Mouse (Mus musculus) forebrain, embryonic 10.5 days (tissue): ENCODE results near the gene Cdh6. TPM values are rescaled to one million over a fixed set of nuclear protein-coding genes. Genes with fewer than 3 reads are reported as not detected.

Experiments
- DNase-seq: peaks from one replicate; pipeline ENCODE4 v3.0.0-alpha.2; 2017; ENCODE audit warnings: low spot score; ENCODE audit errors: extremely low spot score
- H3K27ac ChIP-seq: fragments of 300-500 bp; sonication (generic); 2 replicates; pipeline ENCODE4 v1.5.1; 2016; ENCODE audit warnings: mild to moderate bottlenecking
- H3K27me3 ChIP-seq: fragments of 300-500 bp; sonication (generic); 2 replicates; pipeline ENCODE4 v1.6.1; 2016; ENCODE audit warnings: mild to moderate bottlenecking; ENCODE audit not compliant: poor library complexity, severe bottlenecking
- H3K36me3 ChIP-seq: fragments of 300-500 bp; sonication (generic); replicated peaks from 2 replicates; pipeline ENCODE4 v1.6.1; 2016; ENCODE audit warnings: mild to moderate bottlenecking, moderate library complexity
- H3K4me1 ChIP-seq: fragments of 300-500 bp; sonication (generic); 2 replicates; pipeline ENCODE4 v1.6.1; 2016
- H3K4me3 ChIP-seq: fragments of 300-500 bp; sonication (generic); 2 replicates; pipeline ENCODE4 v1.5.1; 2016; ENCODE audit warnings: mild to moderate bottlenecking, moderate library complexity
- H3K9me3 ChIP-seq: fragments of 300-500 bp; sonication (generic); 2 replicates; pipeline ENCODE4 v1.6.1; 2016; ENCODE audit warnings: mild to moderate bottlenecking, moderate library complexity
- whole genome bisulfite sequencing: fragments of 180-500 bp; shearing (Covaris S2); methylation state at CpG from one replicate; pipeline ENCODE4 v1.1.7; 2016; 5-methylcytosine and 5-hydroxymethylcytosine counted together
- polyA plus RNA-seq: library from polyadenylated mRNA; unstranded; fragments of >200 nt; fragmentation: Nextera tagmentation; extraction: Ambion mirVana; gene quantifications from 2 replicates; pipeline ENCODE4 v1.2.1, GENCODE M21; 2016

Gene Cdh6
- polyA plus RNA-seq, 1 experiment from 2014 or later: 13.6 TPM

- 68% methylated on average over 4 of the region's 4 CpGs for WGBS
- Histone ChIP-seq H3K27me3 (peaks cover 8% of the 10 kb centered on the region; the same call in 1 of the 2 replicates), H3K4me1 (peaks cover 13% of the 10 kb centered on the region), H3K9me3 (0 out of 2 replicates have a peak, but pooled peaks cover 5% of the 10 kb centered on the region), H3K27ac (no peak overlapping the region), H3K4me3 (no peak overlapping the region), H3K36me3 (no peaks in the 10 kb centered on the region)
- DNase-seq: no peak
These were observed 164.7 kb downstream of the Cdh6 start for GRCm38 (mm10) chr15:13008803-13009202.

GRCm38 (mm10) chr15:13005934-13006333 lies 167.5 kb downstream of the Cdh6 start:
- peaks cover 8% of the 10 kb centered on the region; the same call in 1 of the 2 replicates for H3K27me3 ChIP-seq
- 82% methylated on average over 13 of the region's 13 CpGs for WGBS
- no peak overlapping the region for H3K27ac ChIP-seq
- no peak overlapping the region for H3K4me3 ChIP-seq
- peaks cover 13% of the 10 kb centered on the region for H3K4me1 ChIP-seq
- DNase-seq: no peak
- H3K9me3 ChIP-seq: 0 out of 2 replicates have a peak, but pooled peaks cover 5% of the 10 kb centered on the region
- no peaks in the 10 kb centered on the region for H3K36me3 ChIP-seq

GRCm38 (mm10) chr15:13001549-13001948 lies 171.9 kb downstream of the Cdh6 start:
- no peak for DNase-seq
- Histone ChIP-seq H3K9me3 (0 out of 2 replicates have a peak, but pooled peaks cover under 1% of the 10 kb centered on the region), H3K36me3 (no peaks in the 10 kb centered on the region), H3K4me3 (no peak overlapping the region), H3K27ac (no peak overlapping the region), H3K27me3 (no peaks in the 10 kb centered on the region; the same call in 1 of the 2 replicates), H3K4me1 (no peaks in the 10 kb centered on the region)
- WGBS: 84% methylated on average over 7 of the region's 7 CpGs

- Histone ChIP-seq H3K4me1 (no peaks in the 10 kb centered on the region), H3K9me3 (peaks cover 10% of the 10 kb centered on the region; the same call in 1 of the 2 replicates), H3K36me3 (no peaks in the 10 kb centered on the region), H3K27ac (no peak overlapping the region), H3K27me3 (no peaks in the 10 kb centered on the region), H3K4me3 (no peak overlapping the region)
- WGBS: 82% methylated on average over 9 of the region's 9 CpGs
- no peak for DNase-seq
These were observed 178.7 kb downstream of the Cdh6 start for GRCm38 (mm10) chr15:12994563-12995359.
